Mouse (Mus musculus): ENCODE measurements around the gene Frem3. TPM values are rescaled to one million over a fixed set of nuclear protein-coding genes. Genes with fewer than 3 reads are reported as not detected.

The Frem3 gene
- total RNA-seq, 2 experiments from 2014 or later: 0.19 to 0.30 TPM

DNA sequence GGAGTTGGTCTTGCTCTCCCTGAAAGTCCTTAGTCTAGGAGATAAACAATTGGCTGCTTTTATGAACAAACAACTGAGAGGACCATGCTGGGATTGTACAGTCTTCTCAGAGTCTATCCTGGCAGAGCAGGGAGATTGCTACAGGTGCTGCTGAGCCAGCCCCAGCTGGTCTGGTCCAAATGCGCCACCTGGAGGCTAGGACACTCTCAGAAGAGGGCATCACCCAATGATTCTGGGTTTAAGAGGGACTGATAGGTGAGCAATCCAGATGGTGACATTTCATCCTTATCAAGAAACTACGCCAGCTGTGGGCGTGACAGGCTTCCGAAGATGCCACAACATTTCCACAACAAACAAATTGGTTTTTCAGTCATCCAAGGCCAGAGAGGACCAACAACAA is 77.3 kb downstream of the Frem3 start:
- peak; percentile 69 to 71 for DNase-seq (ENCODE audit: low spot score in 2 of 2)

DNA sequence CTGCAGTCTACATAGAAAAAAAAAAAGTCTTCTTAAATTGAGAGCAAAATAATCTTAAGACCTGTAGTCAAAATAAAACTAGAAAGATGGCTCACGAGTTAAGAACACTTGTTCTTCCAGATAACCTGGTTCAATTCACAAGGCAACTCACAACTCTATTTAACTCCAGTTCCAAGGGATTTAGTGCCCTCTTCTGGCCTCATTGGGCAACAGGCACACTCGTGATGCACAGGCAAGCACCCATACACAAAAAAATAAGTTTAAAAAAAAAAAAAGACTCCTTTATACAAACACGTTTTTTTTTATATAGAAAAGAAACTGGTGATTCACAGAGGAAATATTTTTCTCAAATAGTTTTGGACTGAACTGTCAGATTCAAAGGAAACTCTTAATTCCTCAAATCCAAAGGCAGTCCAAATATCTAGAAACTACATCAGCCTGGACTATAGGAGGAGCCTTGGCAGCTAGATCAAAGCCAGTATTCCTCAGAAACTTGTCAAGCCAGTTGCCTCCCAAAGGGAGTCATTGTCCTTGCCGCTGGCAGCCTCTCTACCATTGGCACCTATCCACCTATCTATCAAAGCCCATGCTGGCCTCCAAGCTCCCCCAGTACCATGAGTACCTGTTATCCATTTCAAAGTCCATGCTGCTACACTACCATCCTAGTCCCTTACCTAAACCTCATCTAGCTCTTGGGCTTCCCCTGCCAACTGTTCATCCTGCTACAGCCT is 100.0 kb downstream of the Frem3 start:
- no peak for DNase-seq (ENCODE audit: low spot score in 2 of 2)

DNA sequence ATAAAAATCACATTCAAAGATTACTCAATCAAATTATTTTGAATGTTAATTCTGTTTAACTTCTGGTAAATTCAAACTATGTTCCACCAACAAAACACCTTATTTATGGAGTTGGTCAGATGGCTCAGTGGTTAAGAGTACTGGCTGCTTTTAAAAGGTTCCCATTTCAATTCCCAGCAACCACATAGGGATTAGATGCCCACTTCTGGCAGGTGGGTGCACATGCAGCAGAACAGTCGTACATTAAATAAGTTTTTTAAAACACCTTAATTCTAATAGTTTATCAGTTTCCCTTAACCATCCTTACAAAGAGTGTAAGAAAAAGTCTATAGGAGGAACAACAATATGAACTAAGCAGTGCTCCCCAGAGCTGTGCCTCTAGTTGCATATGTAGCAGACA is 103.6 kb downstream of the Frem3 start:
- DNase-seq (ENCODE audit: low spot score in 2 of 2): no peak

DNA sequence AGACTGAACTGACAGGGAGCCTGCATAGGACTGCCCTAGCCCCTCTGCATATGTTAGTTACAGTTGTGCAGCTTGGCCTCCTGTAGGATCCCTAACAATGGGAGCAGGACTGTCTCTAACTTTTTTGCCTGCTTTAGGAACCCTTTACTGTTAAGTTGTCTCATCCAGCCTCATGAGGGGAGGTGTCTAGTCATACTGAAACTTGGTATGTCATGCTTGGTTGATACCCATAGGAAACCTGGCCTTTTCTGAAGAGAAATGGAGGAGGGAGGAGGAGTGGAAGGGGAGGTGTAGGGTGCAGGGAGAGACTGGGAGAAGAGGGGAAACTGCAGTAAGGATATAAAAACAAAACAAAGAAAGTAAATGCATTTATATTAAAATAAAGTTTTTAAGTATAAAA is 121.4 kb downstream of the Frem3 start:
- DNase-seq (ENCODE audit: low spot score in 2 of 2): no peak

DNA sequence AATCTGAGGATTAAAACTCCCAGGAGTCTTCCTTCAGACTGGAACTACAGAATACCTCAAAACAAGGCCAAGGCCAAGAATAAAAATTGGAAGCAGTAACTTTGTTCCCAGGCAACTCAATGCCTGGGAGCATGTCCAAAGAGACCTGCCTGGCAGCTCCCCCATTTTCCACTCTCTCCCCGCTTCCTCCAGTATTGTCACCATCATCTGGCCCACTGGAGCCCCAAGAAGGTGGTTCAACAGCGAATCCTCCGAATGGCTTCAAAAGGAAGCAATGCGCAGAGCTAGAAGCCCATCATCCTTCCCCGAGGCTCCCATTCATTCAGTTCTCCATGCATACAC is 127.1 kb downstream of the Frem3 start:
- no peak for DNase-seq (ENCODE audit: low spot score in 2 of 2)

DNA sequence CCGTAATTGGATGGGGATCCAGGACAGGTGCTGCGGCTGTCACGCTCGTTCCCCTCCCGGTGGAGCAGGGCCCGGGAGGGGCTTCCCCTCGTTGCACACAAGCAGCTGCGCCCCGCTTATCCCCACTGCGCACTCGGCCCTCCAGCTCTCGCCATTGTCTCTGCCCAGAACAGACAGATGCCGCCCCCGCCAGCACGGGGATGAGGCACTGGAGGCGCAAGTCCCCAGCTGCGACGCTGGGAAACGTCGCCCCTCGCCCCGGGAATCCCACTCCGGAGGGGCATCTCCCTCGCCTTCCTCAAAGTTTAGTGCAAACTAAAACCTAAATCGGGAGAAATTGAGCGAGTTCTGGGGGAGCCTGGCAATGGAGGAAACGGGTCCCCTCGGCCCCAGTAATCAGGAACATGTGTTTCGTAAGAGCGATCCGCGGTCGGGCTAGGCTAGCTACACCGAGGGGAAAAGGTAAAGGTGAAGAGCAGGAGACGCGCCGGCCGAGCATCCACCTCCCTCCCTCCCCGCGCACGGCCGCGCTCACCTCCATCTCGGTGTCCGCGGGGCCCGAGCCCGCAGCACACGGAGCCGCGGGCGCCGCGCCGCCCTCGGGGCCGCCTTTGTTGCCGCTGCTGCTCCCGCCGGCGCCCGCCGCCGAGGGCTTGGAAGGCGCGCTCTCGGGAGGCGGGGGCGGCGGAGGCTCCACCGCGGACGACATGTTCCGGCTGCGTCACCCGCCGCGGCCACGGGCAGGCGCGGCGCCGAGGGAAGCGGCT is 127.7 kb downstream of the Frem3 start:
- peak; percentile 66 to 74 for DNase-seq (ENCODE audit: low spot score in 2 of 2)

DNA sequence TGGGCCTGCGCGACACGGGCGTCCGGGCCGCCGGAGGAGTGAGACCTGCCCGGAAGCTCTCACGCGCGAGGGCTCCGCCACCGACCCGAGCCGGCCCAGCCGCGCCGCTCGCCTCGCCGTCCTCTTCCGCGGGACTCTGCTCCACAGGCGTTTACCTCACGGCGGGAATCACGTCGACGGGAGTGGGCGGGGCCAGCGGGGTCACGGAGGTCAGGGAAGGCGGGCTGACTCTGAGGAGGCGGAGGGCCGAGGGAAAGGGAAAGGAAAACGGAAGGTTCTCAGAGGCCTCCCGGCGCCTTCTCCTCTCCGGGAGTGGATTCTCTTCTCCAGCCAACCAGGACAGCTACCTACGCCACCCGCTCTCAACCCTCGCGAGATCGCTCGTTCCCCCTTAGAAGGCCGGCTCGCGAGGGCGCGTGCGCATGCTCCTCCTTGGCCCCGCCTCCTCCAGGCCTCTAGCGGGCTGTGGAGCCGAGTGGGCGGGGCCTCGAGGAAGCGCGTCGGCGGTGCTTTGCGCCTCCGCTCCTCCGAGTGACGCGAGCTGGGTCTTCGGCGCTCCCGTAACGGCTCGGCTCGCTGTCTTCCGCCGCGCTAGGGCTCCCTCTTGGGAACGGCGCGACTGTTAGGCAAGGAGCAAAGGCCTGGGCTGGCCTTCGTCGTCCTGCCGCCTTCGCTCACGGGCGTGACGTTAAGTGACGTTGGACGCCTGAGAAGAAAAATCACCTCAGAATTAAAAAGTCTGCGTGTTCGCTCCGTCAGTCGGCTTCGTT is 128.5 kb downstream of the Frem3 start, which contains the start of gene Smarca5:
Gene Smarca5 (minus strand): TSS at position 343 of the 770 bp plus-strand sequence.
- peak; percentile 91 to 93 for DNase-seq (ENCODE audit: low spot score in 2 of 2)

DNA sequence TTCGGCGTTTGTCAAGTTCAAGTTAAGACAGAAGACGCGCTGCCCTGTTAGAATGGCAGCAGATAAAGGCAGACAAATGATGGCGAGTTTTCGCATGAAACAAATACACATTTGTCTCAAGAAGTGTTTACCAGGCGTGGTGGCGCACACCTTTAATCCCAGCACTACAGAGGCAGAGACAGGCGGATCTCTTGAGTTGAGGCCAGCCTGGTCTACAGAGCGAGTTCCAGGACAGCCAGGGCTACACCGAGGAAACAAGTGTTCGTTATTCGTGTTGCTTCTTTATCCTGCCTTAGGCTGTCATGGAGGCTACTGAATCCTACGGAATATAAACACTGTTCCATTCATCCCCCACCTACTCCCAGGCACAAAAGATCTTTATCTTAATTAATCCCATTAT is 129.1 kb downstream of the Frem3 start:
- DNase-seq (ENCODE audit: low spot score in 2 of 2): no peak

Other genes starting within 250 kb of the Frem3 start
- under 1 TPM in 1 of 2 experiments, not detected in 1; 0.19 TPM for gene Gypa, start 117.3 kb upstream of the Frem3 start, total RNA-seq (2021)
- gene Smarca5, start 128.4 kb downstream of the Frem3 start, total RNA-seq (2021): 10 to 100 TPM; 54.0 to 63.8 TPM